Mouse (Mus musculus): ENCODE measurements at regions not wholly inside any gene's neighbourhood (a gene's known extent, or its start where the extent isn't known, plus 50 kb on each side); places are given as distances from the start of the nearest gene placed in this dataset.

DNA sequence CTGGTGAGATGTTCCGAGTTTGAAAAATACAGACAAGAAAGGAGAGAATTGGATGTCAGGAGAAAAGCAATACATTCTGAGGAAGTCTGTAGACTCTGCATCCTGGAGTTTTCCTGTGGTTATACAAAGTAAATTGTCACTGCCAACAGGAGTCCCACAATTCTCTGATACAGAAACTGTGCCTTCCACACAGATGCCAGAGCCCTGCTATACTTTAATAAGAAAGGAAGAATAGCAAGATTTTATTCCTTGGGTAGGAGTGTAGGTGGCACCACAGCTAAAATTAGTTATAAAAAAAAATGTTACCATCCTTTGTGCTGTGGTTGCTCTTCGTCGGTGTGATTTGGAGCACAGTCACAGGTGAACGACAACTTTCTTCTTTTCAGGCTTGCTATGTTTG, 454.7 kb upstream of the Agtr1b start:
- TF ChIP-seq POLR2A (IDR thresholded peaks at IDR 0.05; ENCODE audit: extremely low read depth, insufficient read depth, low read length) (no peak), CTCF (IDR thresholded peaks at IDR 0.05; ENCODE audit: extremely low read depth, insufficient read depth, low read length) (no peak)

Measured in cortical plate, adult 2 months (tissue).